Mouse (Mus musculus): ENCODE data around the gene Zbtb25. TPM values are rescaled to one million over a fixed set of nuclear protein-coding genes. Genes with fewer than 3 reads are reported as not detected.

Zbtb25 gene
- polyA plus RNA-seq, 1 experiment: 22.1 TPM

DNA sequence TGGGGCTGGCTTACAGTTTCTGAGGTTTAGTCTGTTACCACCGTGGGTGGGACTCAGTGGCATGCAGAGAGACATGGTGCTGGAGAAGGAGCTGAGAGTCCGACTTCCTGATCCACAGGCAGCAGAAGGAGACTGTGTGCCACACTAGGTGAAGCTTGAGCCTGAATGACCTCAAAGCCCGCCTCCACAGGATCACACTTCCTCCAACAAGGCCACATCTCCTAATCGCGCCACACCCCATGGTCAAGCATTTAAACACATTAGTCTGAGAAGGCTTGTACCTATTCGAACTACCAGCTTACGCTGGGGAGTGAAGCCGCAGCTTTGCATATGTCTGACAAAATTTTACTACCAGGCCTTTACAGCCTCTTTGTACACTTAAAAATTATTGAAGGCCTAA is 64.3 kb downstream of the Zbtb25 start:
- no peak overlapping the region for H3K4me3 ChIP-seq (ENCODE audit: control insufficient read depth, insufficient read depth, low read length)
- H3K4me1 ChIP-seq (replicated peaks; ENCODE audit: control insufficient read depth, insufficient read depth, low read length): no peaks in the 10 kb centered on the region
- peaks cover 6% of the 10 kb centered on the region for H3K36me3 ChIP-seq (ENCODE audit: control insufficient read depth, insufficient read depth, low read length)
- no peak for TF ChIP-seq POLR2A (IDR thresholded peaks at IDR 0.05; ENCODE audit: control insufficient read depth, extremely low read depth, insufficient read depth, low read length, poor library complexity)
- no peak for TF ChIP-seq CTCF (IDR thresholded peaks at IDR 0.05; ENCODE audit: borderline replicate concordance, control insufficient read depth, extremely low read depth, insufficient read depth, low read length, poor library complexity)
- no peaks in the 10 kb centered on the region for H3K27me3 ChIP-seq (ENCODE audit: control insufficient read depth, insufficient read depth, low read length)
- no peak for DNase-seq
- H3K27ac ChIP-seq (ENCODE audit: control insufficient read depth, insufficient read depth, low read length): no peak overlapping the region
- WGBS: 95% methylated on average over 8 of the region's 8 CpGs

DNA sequence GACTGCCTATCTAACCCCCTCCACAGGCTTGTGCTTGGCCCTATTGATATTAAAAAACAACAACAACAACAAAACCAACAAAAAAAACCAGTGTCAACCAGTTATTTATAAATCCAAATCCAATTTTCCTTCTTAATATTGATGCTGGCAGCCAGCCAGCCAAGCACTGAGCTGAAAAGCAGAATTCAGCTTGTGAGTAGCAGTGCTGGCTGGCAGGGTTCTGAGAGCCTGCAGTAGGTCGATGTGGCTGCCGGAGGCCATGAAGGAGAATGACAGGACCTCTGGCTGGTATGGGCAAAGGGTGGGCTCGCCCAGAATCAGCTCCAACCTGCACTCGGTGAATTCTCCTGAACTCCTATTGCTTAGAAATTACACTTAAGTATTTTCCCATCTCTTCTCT is 65.2 kb downstream of the Zbtb25 start:
- 90% methylated on average over 4 of the region's 4 CpGs for WGBS
- peaks cover 6% of the 10 kb centered on the region for H3K36me3 ChIP-seq (ENCODE audit: control insufficient read depth, insufficient read depth, low read length)
- H3K4me3 ChIP-seq (ENCODE audit: control insufficient read depth, insufficient read depth, low read length): no peak overlapping the region
- no peak for DNase-seq
- no peak for TF ChIP-seq POLR2A (IDR thresholded peaks at IDR 0.05; ENCODE audit: control insufficient read depth, extremely low read depth, insufficient read depth, low read length, poor library complexity)
- no peak for TF ChIP-seq CTCF (IDR thresholded peaks at IDR 0.05; ENCODE audit: borderline replicate concordance, control insufficient read depth, extremely low read depth, insufficient read depth, low read length, poor library complexity)
- H3K27ac ChIP-seq (ENCODE audit: control insufficient read depth, insufficient read depth, low read length): no peak overlapping the region
- H3K27me3 ChIP-seq (ENCODE audit: control insufficient read depth, insufficient read depth, low read length): no peaks in the 10 kb centered on the region
- H3K4me1 ChIP-seq (replicated peaks; ENCODE audit: control insufficient read depth, insufficient read depth, low read length): no peaks in the 10 kb centered on the region

DNA sequence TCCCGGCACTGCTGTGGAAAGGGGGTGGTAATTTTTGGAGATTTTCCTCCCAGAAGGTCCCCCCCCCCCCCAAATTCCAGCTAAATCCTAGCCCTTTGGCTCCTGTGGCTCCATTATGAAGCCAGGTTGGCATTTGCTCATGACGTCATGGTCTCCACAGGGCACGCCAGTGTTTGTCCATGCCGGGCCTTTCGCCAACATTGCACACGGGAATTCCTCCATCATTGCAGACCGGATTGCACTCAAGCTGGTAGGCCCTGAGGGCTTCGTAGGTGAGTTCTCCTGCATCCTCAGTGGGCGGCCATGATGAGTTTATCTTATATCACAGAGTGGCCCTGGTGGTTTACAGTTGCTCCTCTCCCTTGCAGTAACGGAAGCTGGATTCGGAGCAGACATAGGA is 65.9 kb downstream of the Zbtb25 start:
- H3K27ac ChIP-seq (ENCODE audit: control insufficient read depth, insufficient read depth, low read length): no peak overlapping the region
- peaks cover 6% of the 10 kb centered on the region for H3K36me3 ChIP-seq (ENCODE audit: control insufficient read depth, insufficient read depth, low read length)
- no peaks in the 10 kb centered on the region for H3K4me1 ChIP-seq (replicated peaks; ENCODE audit: control insufficient read depth, insufficient read depth, low read length)
- no peak for DNase-seq
- H3K4me3 ChIP-seq (ENCODE audit: control insufficient read depth, insufficient read depth, low read length): no peak overlapping the region
- no peaks in the 10 kb centered on the region for H3K27me3 ChIP-seq (ENCODE audit: control insufficient read depth, insufficient read depth, low read length)
- no peak for TF ChIP-seq POLR2A (IDR thresholded peaks at IDR 0.05; ENCODE audit: control insufficient read depth, extremely low read depth, insufficient read depth, low read length, poor library complexity)
- no peak for TF ChIP-seq CTCF (IDR thresholded peaks at IDR 0.05; ENCODE audit: borderline replicate concordance, control insufficient read depth, extremely low read depth, insufficient read depth, low read length, poor library complexity)
- 97% methylated on average over 11 of the region's 11 CpGs for WGBS

DNA sequence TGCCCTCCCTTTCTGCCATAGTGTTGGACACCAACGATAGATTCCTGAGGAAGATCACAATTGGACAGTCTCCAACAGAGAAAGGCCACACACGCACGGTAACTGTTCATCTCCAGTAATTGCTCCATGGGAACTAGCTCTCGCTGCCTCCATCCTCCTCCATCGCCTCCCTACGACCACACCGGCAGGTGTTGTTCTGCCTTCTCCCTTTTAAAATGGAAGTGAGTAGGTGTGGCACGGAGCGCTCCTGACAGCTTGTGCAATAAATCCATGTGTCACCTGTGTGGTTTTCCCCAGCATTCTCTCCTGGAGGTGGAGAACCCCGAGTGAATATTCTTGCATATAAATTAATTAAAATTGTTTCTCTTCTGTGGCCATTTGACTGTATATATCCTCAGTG is 69.0 kb downstream of the Zbtb25 start:
- no peak for TF ChIP-seq POLR2A (IDR thresholded peaks at IDR 0.05; ENCODE audit: control insufficient read depth, extremely low read depth, insufficient read depth, low read length, poor library complexity)
- TF ChIP-seq CTCF (IDR thresholded peaks at IDR 0.05; ENCODE audit: borderline replicate concordance, control insufficient read depth, extremely low read depth, insufficient read depth, low read length, poor library complexity): no peak
- H3K4me1 ChIP-seq (replicated peaks; ENCODE audit: control insufficient read depth, insufficient read depth, low read length): no peaks in the 10 kb centered on the region
- WGBS: 98% methylated on average over 10 of the region's 10 CpGs
- H3K36me3 ChIP-seq (ENCODE audit: control insufficient read depth, insufficient read depth, low read length): peaks cover 6% of the 10 kb centered on the region
- no peak overlapping the region for H3K27ac ChIP-seq (ENCODE audit: control insufficient read depth, insufficient read depth, low read length)
- H3K27me3 ChIP-seq (ENCODE audit: control insufficient read depth, insufficient read depth, low read length): no peaks in the 10 kb centered on the region
- no peak for DNase-seq
- no peak overlapping the region for H3K4me3 ChIP-seq (ENCODE audit: control insufficient read depth, insufficient read depth, low read length)

DNA sequence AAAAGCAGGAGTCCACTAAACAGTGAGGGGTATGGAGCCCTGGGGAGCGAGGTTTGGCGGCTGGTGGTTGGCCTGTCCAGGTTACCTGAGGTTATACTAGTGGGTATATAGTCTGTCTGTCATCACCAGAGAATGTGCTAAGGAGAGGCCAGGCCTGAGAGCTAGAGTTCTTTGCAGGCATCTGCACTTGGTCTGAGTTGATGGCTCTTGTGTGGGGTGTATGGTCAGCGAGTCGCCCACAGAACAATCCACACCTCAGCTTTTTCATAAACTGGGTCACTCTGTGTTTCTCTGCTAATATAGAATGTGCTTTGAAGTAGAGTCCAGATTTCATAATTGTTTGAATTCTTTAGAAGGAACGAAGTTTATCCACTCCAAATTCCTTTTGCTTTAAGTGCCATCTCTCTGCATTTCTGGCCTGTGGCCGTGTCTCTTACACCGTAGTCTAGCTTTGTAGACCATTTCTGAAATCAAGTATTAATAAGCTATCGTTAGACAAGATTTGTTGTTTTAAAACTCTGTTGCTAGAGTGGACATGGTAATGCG is 70.0 kb downstream of the Zbtb25 start:
- Histone ChIP-seq H3K4me3 (ENCODE audit: control insufficient read depth, insufficient read depth, low read length) (no peak overlapping the region), H3K4me1 (replicated peaks; ENCODE audit: control insufficient read depth, insufficient read depth, low read length) (no peaks in the 10 kb centered on the region), H3K36me3 (ENCODE audit: control insufficient read depth, insufficient read depth, low read length) (peaks cover 6% of the 10 kb centered on the region), H3K27ac (ENCODE audit: control insufficient read depth, insufficient read depth, low read length) (no peak overlapping the region), H3K27me3 (ENCODE audit: control insufficient read depth, insufficient read depth, low read length) (no peaks in the 10 kb centered on the region)
- DNase-seq: no peak
- TF ChIP-seq POLR2A (IDR thresholded peaks at IDR 0.05; ENCODE audit: control insufficient read depth, extremely low read depth, insufficient read depth, low read length, poor library complexity) (no peak), CTCF (IDR thresholded peaks at IDR 0.05; ENCODE audit: borderline replicate concordance, control insufficient read depth, extremely low read depth, insufficient read depth, low read length, poor library complexity) (no peak)
- 98% methylated on average over 9 of the region's 9 CpGs for WGBS

DNA sequence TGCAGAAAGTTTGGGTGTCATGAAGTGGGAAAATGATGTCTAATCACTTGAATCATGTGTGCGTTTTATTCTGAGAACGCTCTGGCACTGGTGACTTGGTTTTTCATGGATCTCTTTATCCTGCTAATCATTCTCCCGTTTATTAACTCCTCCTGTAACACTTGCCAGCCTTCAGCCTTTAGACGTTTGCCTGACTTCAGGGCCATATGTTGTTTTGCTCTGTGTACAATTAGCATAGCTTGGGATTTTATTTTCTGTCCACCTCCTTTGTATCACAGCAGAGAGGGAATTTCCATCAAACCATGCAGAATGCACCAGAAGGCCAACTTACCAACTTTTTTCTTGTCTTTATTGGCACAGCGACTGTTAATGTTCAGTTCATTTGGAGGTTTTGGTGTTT is 71.6 kb downstream of the Zbtb25 start:
- WGBS: 93% methylated on average over 5 of the region's 5 CpGs
- Histone ChIP-seq H3K4me3 (ENCODE audit: control insufficient read depth, insufficient read depth, low read length) (no peak overlapping the region), H3K27ac (ENCODE audit: control insufficient read depth, insufficient read depth, low read length) (no peak overlapping the region), H3K36me3 (ENCODE audit: control insufficient read depth, insufficient read depth, low read length) (peaks cover 6% of the 10 kb centered on the region), H3K4me1 (replicated peaks; ENCODE audit: control insufficient read depth, insufficient read depth, low read length) (no peaks in the 10 kb centered on the region), H3K27me3 (ENCODE audit: control insufficient read depth, insufficient read depth, low read length) (no peaks in the 10 kb centered on the region)
- DNase-seq: no peak
- TF ChIP-seq POLR2A (IDR thresholded peaks at IDR 0.05; ENCODE audit: control insufficient read depth, extremely low read depth, insufficient read depth, low read length, poor library complexity) (no peak), CTCF (IDR thresholded peaks at IDR 0.05; ENCODE audit: borderline replicate concordance, control insufficient read depth, extremely low read depth, insufficient read depth, low read length, poor library complexity) (no peak)

Other genes starting within 250 kb of the Zbtb25 start
- gene Esr2, start 192.3 kb downstream of the Zbtb25 start, polyA plus RNA-seq (2012; rRNA removed): 0.08 and 0.38 TPM in 2 replicates
- not detected in 2 replicates for gene Tex21, start 122.9 kb downstream of the Zbtb25 start, polyA plus RNA-seq (2012; rRNA removed)
- gene Mthfd1, start 114.3 kb downstream of the Zbtb25 start, polyA plus RNA-seq (2012; rRNA removed): 20.9 and 28.6 TPM in 2 replicates
- gene Akap5, start 44.7 kb downstream of the Zbtb25 start, polyA plus RNA-seq (2012; rRNA removed): 0.08 and 0.16 TPM in 2 replicates
- gene Zbtb1, start 664 bp upstream of the Zbtb25 start, polyA plus RNA-seq (2012; rRNA removed): 7.2 and 8.0 TPM in 2 replicates
- gene Hspa2, start 34.6 kb upstream of the Zbtb25 start, polyA plus RNA-seq (2012; rRNA removed): 5.1 and 6.0 TPM in 2 replicates
- gene Ppp1r36, start 47.9 kb upstream of the Zbtb25 start, polyA plus RNA-seq (2012; rRNA removed): not detected in 2 replicates
- gene Plekhg3, start 161.3 kb upstream of the Zbtb25 start, polyA plus RNA-seq (2012; rRNA removed): 12.0 and 13.6 TPM in 2 replicates